In genomic region chr5:67303816-67304215, GRCm38 (mm10) we compare ENCODE assay signal across 28 mouse cellular contexts.
"Had no signal": no experiment of that assay in that cellular context is flagged by ENCODE, and none has a peak within 500 bp of the region (broad histone marks: within the 10 kb centered on the region; RNA-seq: fewer than 3 reads in every experiment).

No protein-coding gene starts in this region.

- H3K9me3 ChIP-seq: limb, embryonic 10.5 days; limb, embryonic 12.5 days; limb, embryonic 13.5 days; limb, embryonic 15.5 days; liver, embryonic 12.5 days; liver, embryonic 13.5 days; liver, embryonic 15.5 days; lung, embryonic 15.5 days; megakaryocyte, embryonic 14.5 days; midbrain, embryonic 10.5 days; midbrain, embryonic 12.5 days; midbrain, embryonic 13.5 days; midbrain, embryonic 15.5 days; neural tube, embryonic 12.5 days had no signal

- H3K27me3 ChIP-seq: limb, embryonic 12.5 days; limb, embryonic 13.5 days; limb, embryonic 15.5 days; liver, embryonic 12.5 days; liver, embryonic 13.5 days; liver, embryonic 15.5 days; lung, embryonic 15.5 days; megakaryocyte, embryonic 14.5 days; midbrain, embryonic 12.5 days; midbrain, embryonic 13.5 days; midbrain, embryonic 15.5 days; neural tube, embryonic 12.5 days had no signal

- DNase-seq: left cerebral cortex, postnatal 4 days; liver; liver, embryonic 13.5 days; liver, postnatal 0 days; lung, adult 18-20 months; lung, adult 2 months; lung, embryonic 14.5 days; lung, postnatal 10 days; lung, postnatal 14 days; lung, postnatal 36 days; lung, postnatal 4 days; midbrain, embryonic 14.5 days had no signal

- H3K4me3 ChIP-seq: limb, embryonic 10.5 days; limb, embryonic 12.5 days; limb, embryonic 13.5 days; limb, embryonic 15.5 days; liver, embryonic 12.5 days; liver, embryonic 13.5 days; liver, embryonic 15.5 days; lung, embryonic 15.5 days; megakaryocyte, embryonic 14.5 days; midbrain, embryonic 10.5 days; midbrain, embryonic 12.5 days; midbrain, embryonic 13.5 days; midbrain, embryonic 15.5 days; myocyte; neural tube, embryonic 12.5 days had no signal

- H3K9ac ChIP-seq: limb, embryonic 12.5 days; limb, embryonic 13.5 days; limb, embryonic 15.5 days; liver, embryonic 12.5 days; liver, embryonic 13.5 days; liver, embryonic 14.5 days; liver, embryonic 15.5 days; liver, postnatal 0 days; lung, embryonic 14.5 days; lung, embryonic 15.5 days; midbrain, embryonic 12.5 days; midbrain, embryonic 13.5 days; midbrain, embryonic 15.5 days; neural tube, embryonic 12.5 days had no signal

- H3K36me3 ChIP-seq: limb, embryonic 10.5 days; limb, embryonic 12.5 days; limb, embryonic 13.5 days; limb, embryonic 15.5 days; lung, embryonic 15.5 days; midbrain, embryonic 12.5 days; midbrain, embryonic 13.5 days; midbrain, embryonic 15.5 days; neural tube, embryonic 12.5 days had no signal

- H3K27ac ChIP-seq: limb, embryonic 10.5 days; limb, embryonic 12.5 days; limb, embryonic 13.5 days; limb, embryonic 15.5 days; liver, embryonic 12.5 days; liver, embryonic 13.5 days; liver, embryonic 14.5 days; liver, embryonic 15.5 days; lung, embryonic 15.5 days; macrophage; midbrain, embryonic 10.5 days; midbrain, embryonic 12.5 days; midbrain, embryonic 13.5 days; midbrain, embryonic 15.5 days; neural tube, embryonic 12.5 days had no signal
